Mouse (Mus musculus): ENCODE data around the gene Emsy. TPM values are rescaled to one million over a fixed set of nuclear protein-coding genes. Genes with fewer than 3 reads are reported as not detected.

The Emsy gene
- polyA plus RNA-seq, 1 experiment from 2014 or later: 42.5 TPM

GRCm38 (mm10) chr7:98580441-98580840 is 76.1 kb downstream of the Emsy start:
- no peak overlapping the region for H3K27ac ChIP-seq (ENCODE audit: low read depth, low read length)
- 72% methylated on average over 7 of the region's 7 CpGs for WGBS (ENCODE audit: insufficient replicate concordance)
- H3K9ac ChIP-seq (ENCODE audit: low read depth, low read length): no peak overlapping the region
- H3K9me3 ChIP-seq (replicated peaks; ENCODE audit: control insufficient read depth, low read length): no peaks in the 10 kb centered on the region
- H3K36me3 ChIP-seq (ENCODE audit: control insufficient read depth, insufficient read depth, low read length): no peaks in the 10 kb centered on the region
- ATAC-seq (replicated peaks; ENCODE audit: insufficient number of reproducible peaks, low FRiP score, low TSS enrichment): no peak
- no peaks in the 10 kb centered on the region for H3K4me1 ChIP-seq (ENCODE audit: control insufficient read depth, insufficient read depth, low read length)
- H3K4me2 ChIP-seq: no peak overlapping the region
- H3K4me3 ChIP-seq (ENCODE audit: low read depth, low read length): no peak overlapping the region
- no peaks in the 10 kb centered on the region for H3K27me3 ChIP-seq (ENCODE audit: control insufficient read depth, insufficient read depth, low read length)

GRCm38 (mm10) chr7:98579731-98580130 is 76.9 kb downstream of the Emsy start:
- Histone ChIP-seq H3K4me3 (ENCODE audit: low read depth, low read length) (no peak overlapping the region), H3K9ac (ENCODE audit: low read depth, low read length) (no peak overlapping the region), H3K36me3 (ENCODE audit: control insufficient read depth, insufficient read depth, low read length) (no peaks in the 10 kb centered on the region), H3K27ac (ENCODE audit: low read depth, low read length) (no peak overlapping the region), H3K27me3 (ENCODE audit: control insufficient read depth, insufficient read depth, low read length) (no peaks in the 10 kb centered on the region), H3K4me2 (no peak overlapping the region), H3K4me1 (ENCODE audit: control insufficient read depth, insufficient read depth, low read length) (no peaks in the 10 kb centered on the region), H3K9me3 (replicated peaks; ENCODE audit: control insufficient read depth, low read length) (no peaks in the 10 kb centered on the region)
- WGBS (ENCODE audit: insufficient replicate concordance): 68% methylated on average over 6 of the region's 6 CpGs
- ATAC-seq (replicated peaks; ENCODE audit: insufficient number of reproducible peaks, low FRiP score, low TSS enrichment): no peak

- no peaks in the 10 kb centered on the region for H3K36me3 ChIP-seq (ENCODE audit: control insufficient read depth, insufficient read depth, low read length)
- no peak overlapping the region for H3K9ac ChIP-seq (ENCODE audit: low read depth, low read length)
- H3K27me3 ChIP-seq (ENCODE audit: control insufficient read depth, insufficient read depth, low read length): no peaks in the 10 kb centered on the region
- H3K4me1 ChIP-seq (ENCODE audit: control insufficient read depth, insufficient read depth, low read length): peaks cover 8% of the 10 kb centered on the region
- no peak for ATAC-seq (replicated peaks; ENCODE audit: insufficient number of reproducible peaks, low FRiP score, low TSS enrichment)
- H3K27ac ChIP-seq (ENCODE audit: low read depth, low read length): no peak overlapping the region
- no peaks in the 10 kb centered on the region for H3K9me3 ChIP-seq (replicated peaks; ENCODE audit: control insufficient read depth, low read length)
- WGBS (ENCODE audit: insufficient replicate concordance): 66% methylated on average over 1 of the region's 1 CpGs
- H3K4me2 ChIP-seq: no peak overlapping the region
- H3K4me3 ChIP-seq (ENCODE audit: low read depth, low read length): no peak overlapping the region
Measured at GRCm38 (mm10) chr7:98577461-98577860, 79.1 kb downstream of the Emsy start.

GRCm38 (mm10) chr7:98575651-98576239 is 80.8 kb downstream of the Emsy start:
- Histone ChIP-seq H3K27me3 (ENCODE audit: control insufficient read depth, insufficient read depth, low read length) (no peaks in the 10 kb centered on the region), H3K9ac (ENCODE audit: low read depth, low read length) (no peak overlapping the region), H3K4me1 (ENCODE audit: control insufficient read depth, insufficient read depth, low read length) (peaks cover 14% of the 10 kb centered on the region), H3K36me3 (ENCODE audit: control insufficient read depth, insufficient read depth, low read length) (no peaks in the 10 kb centered on the region), H3K27ac (ENCODE audit: low read depth, low read length) (no peak overlapping the region), H3K9me3 (replicated peaks; ENCODE audit: control insufficient read depth, low read length) (no peaks in the 10 kb centered on the region), H3K4me3 (ENCODE audit: low read depth, low read length) (no peak overlapping the region), H3K4me2 (no peak overlapping the region)
- no peak for ATAC-seq (replicated peaks; ENCODE audit: insufficient number of reproducible peaks, low FRiP score, low TSS enrichment)
- 91% methylated on average over 3 of the region's 3 CpGs for WGBS (ENCODE audit: insufficient replicate concordance)

GRCm38 (mm10) chr7:98574771-98575191 is 81.8 kb downstream of the Emsy start:
- H3K4me2 ChIP-seq: no peak overlapping the region
- no peak overlapping the region for H3K4me3 ChIP-seq (ENCODE audit: low read depth, low read length)
- H3K9ac ChIP-seq (ENCODE audit: low read depth, low read length): no peak overlapping the region
- no peak overlapping the region for H3K27ac ChIP-seq (ENCODE audit: low read depth, low read length)
- peaks cover 14% of the 10 kb centered on the region for H3K4me1 ChIP-seq (ENCODE audit: control insufficient read depth, insufficient read depth, low read length)
- no peaks in the 10 kb centered on the region for H3K36me3 ChIP-seq (ENCODE audit: control insufficient read depth, insufficient read depth, low read length)
- 60% methylated on average over 2 of the region's 2 CpGs for WGBS (ENCODE audit: insufficient replicate concordance)
- no peaks in the 10 kb centered on the region for H3K27me3 ChIP-seq (ENCODE audit: control insufficient read depth, insufficient read depth, low read length)
- ATAC-seq (replicated peaks; ENCODE audit: insufficient number of reproducible peaks, low FRiP score, low TSS enrichment): no peak
- H3K9me3 ChIP-seq (replicated peaks; ENCODE audit: control insufficient read depth, low read length): no peaks in the 10 kb centered on the region

- ATAC-seq (replicated peaks; ENCODE audit: insufficient number of reproducible peaks, low FRiP score, low TSS enrichment): no peak
- Histone ChIP-seq H3K4me1 (ENCODE audit: control insufficient read depth, insufficient read depth, low read length) (peaks cover 14% of the 10 kb centered on the region), H3K9ac (ENCODE audit: low read depth, low read length) (no peak overlapping the region), H3K4me3 (ENCODE audit: low read depth, low read length) (no peak overlapping the region), H3K27me3 (ENCODE audit: control insufficient read depth, insufficient read depth, low read length) (no peaks in the 10 kb centered on the region), H3K9me3 (replicated peaks; ENCODE audit: control insufficient read depth, low read length) (no peaks in the 10 kb centered on the region), H3K36me3 (ENCODE audit: control insufficient read depth, insufficient read depth, low read length) (no peaks in the 10 kb centered on the region), H3K4me2 (no peak overlapping the region), H3K27ac (ENCODE audit: low read depth, low read length) (no peak overlapping the region)
- WGBS (ENCODE audit: insufficient replicate concordance): 80% methylated on average over 7 of the region's 7 CpGs
Measured at GRCm38 (mm10) chr7:98574271-98574670, 82.3 kb downstream of the Emsy start.

GRCm38 (mm10) chr7:98573231-98573781 is 83.3 kb downstream of the Emsy start:
- no peak overlapping the region for H3K27ac ChIP-seq (ENCODE audit: low read depth, low read length)
- H3K4me2 ChIP-seq: no peak overlapping the region
- H3K9ac ChIP-seq (ENCODE audit: low read depth, low read length): no peak overlapping the region
- H3K4me3 ChIP-seq (ENCODE audit: low read depth, low read length): no peak overlapping the region
- ATAC-seq (replicated peaks; ENCODE audit: insufficient number of reproducible peaks, low FRiP score, low TSS enrichment): peak; percentile 37; the same call in 1 of the 2 replicates
- no peaks in the 10 kb centered on the region for H3K36me3 ChIP-seq (ENCODE audit: control insufficient read depth, insufficient read depth, low read length)
- H3K9me3 ChIP-seq (replicated peaks; ENCODE audit: control insufficient read depth, low read length): 0 out of 2 replicates have a peak, but pooled peaks cover 2% of the 10 kb centered on the region
- H3K4me1 ChIP-seq (ENCODE audit: control insufficient read depth, insufficient read depth, low read length): peaks cover 14% of the 10 kb centered on the region
- H3K27me3 ChIP-seq (ENCODE audit: control insufficient read depth, insufficient read depth, low read length): no peaks in the 10 kb centered on the region
- 47% methylated on average over 10 of the region's 10 CpGs for WGBS (ENCODE audit: insufficient replicate concordance)

GRCm38 (mm10) chr7:98572223-98572868 is 84.2 kb downstream of the Emsy start:
- H3K9ac ChIP-seq (ENCODE audit: low read depth, low read length): no peak overlapping the region
- H3K4me1 ChIP-seq (ENCODE audit: control insufficient read depth, insufficient read depth, low read length): peaks cover 14% of the 10 kb centered on the region
- no peaks in the 10 kb centered on the region for H3K27me3 ChIP-seq (ENCODE audit: control insufficient read depth, insufficient read depth, low read length)
- H3K4me2 ChIP-seq: no peak overlapping the region
- peak overlapping the region; percentile 46; the same call in 1 of the 2 replicates for H3K27ac ChIP-seq (ENCODE audit: low read depth, low read length)
- H3K9me3 ChIP-seq (replicated peaks; ENCODE audit: control insufficient read depth, low read length): 0 out of 2 replicates have a peak, but pooled peaks cover 2% of the 10 kb centered on the region
- ATAC-seq (replicated peaks; ENCODE audit: insufficient number of reproducible peaks, low FRiP score, low TSS enrichment): no peak
- no peak overlapping the region for H3K4me3 ChIP-seq (ENCODE audit: low read depth, low read length)
- whole genome bisulfite sequencing (ENCODE audit: insufficient replicate concordance): 23% methylated on average over 10 of the region's 10 CpGs
- H3K36me3 ChIP-seq (ENCODE audit: control insufficient read depth, insufficient read depth, low read length): no peaks in the 10 kb centered on the region

Data from heart, embryonic 11.5 days (tissue).